Mouse (Mus musculus) spleen, adult 2 months (tissue): ENCODE results near the gene Vmn1r191. TPM values are rescaled to one million over a fixed set of nuclear protein-coding genes. Genes with fewer than 3 reads are reported as not detected.
"Not testable (repeated sequence)": the region's sequence is repeated elsewhere in the genome, so short reads cannot be mapped to it uniquely, and the experiment has no call there.

Experiments used
- DNase-seq, 2 experiments: peaks; one replicate each; pipeline versions ENCODE4 v3.0.0 to v3.0.0-alpha.2; 2012 to 2021; ENCODE audit warnings: low spot score in 2 of 2, low read depth in 1 of 2
- H3K27ac ChIP-seq: fragments of 200-500 bp; 2 replicates; pipeline ENCODE4 v1.5.1; 2012; ENCODE audit warnings: low read length, inconsistent platforms; ENCODE audit not compliant: insufficient read depth
- H3K27me3 ChIP-seq: fragments of 200-500 bp; 2 replicates; pipeline ENCODE4 v1.6.1; 2012; ENCODE audit warnings: mild to moderate bottlenecking, moderate library complexity, low read length, inconsistent platforms; ENCODE audit not compliant: control insufficient read depth, insufficient read depth
- H3K36me3 ChIP-seq: fragments of 200-500 bp; 2 replicates; pipeline ENCODE4 v1.6.1; 2012; ENCODE audit warnings: mild to moderate bottlenecking, low read length, inconsistent platforms; ENCODE audit not compliant: control insufficient read depth, insufficient read depth
- H3K4me1 ChIP-seq: fragments of 200-500 bp; 2 replicates; pipeline ENCODE4 v1.6.1; 2011; ENCODE audit warnings: inconsistent platforms; ENCODE audit not compliant: control insufficient read depth, insufficient read depth, insufficient read length
- H3K4me3 ChIP-seq: fragments of 200-500 bp; 2 replicates; pipeline ENCODE4 v1.5.1; 2011; ENCODE audit warnings: mild to moderate bottlenecking, inconsistent platforms; ENCODE audit not compliant: insufficient read depth, insufficient read length; ENCODE audit errors: extremely low read depth
- CTCF ChIP-seq: fragments of 200-500 bp; IDR thresholded peaks from 2 replicates; pipeline ENCODE4 v1.5.1; 2011; ENCODE audit warnings: mild to moderate bottlenecking, inconsistent platforms; ENCODE audit not compliant: insufficient read depth, insufficient read length, insufficient replicate concordance; ENCODE audit errors: extremely low read depth
- POLR2A ChIP-seq: fragments of 200-500 bp; IDR thresholded peaks from 2 replicates; pipeline ENCODE4 v1.6.1; 2011; ENCODE audit warnings: low read depth, low read length, inconsistent platforms
- WGBS: fragments of 180-500 bp; shearing (Covaris S2); methylation state at CpG from one replicate; pipeline ENCODE4 v1.1.7; 2018; 5-methylcytosine and 5-hydroxymethylcytosine counted together
- polyA plus RNA-seq: library from polyadenylated mRNA; depleted of rRNA; stranded (reverse); fragments of >200 nt; gene quantifications from 2 replicates; pipeline ENCODE4 v1.2.3, GENCODE M21; 2012; rRNA removed

Gene Vmn1r191
- polyA plus RNA-seq, result not detected in 2 replicates

- no peaks in the 10 kb centered on the region for H3K27me3 ChIP-seq
- WGBS, result 67% methylated on average over 1 of the region's 1 CpGs
- no peaks in the 10 kb centered on the region for H3K36me3 ChIP-seq
- DNase-seq, result no peak
- H3K4me1 ChIP-seq, result no peaks in the 10 kb centered on the region
- no peak for TF ChIP-seq CTCF
- no peak for TF ChIP-seq POLR2A
- H3K27ac ChIP-seq, result no peak within 1 kb of the TSS
- H3K4me3 ChIP-seq, result no peak within 1 kb of the TSS
These were observed at the start of gene Vmn1r191 for GRCm38 (mm10) chr13:22183869-22184268. Gene Vmn1r191 (minus strand): TSS chr13:22183969.

DNA sequence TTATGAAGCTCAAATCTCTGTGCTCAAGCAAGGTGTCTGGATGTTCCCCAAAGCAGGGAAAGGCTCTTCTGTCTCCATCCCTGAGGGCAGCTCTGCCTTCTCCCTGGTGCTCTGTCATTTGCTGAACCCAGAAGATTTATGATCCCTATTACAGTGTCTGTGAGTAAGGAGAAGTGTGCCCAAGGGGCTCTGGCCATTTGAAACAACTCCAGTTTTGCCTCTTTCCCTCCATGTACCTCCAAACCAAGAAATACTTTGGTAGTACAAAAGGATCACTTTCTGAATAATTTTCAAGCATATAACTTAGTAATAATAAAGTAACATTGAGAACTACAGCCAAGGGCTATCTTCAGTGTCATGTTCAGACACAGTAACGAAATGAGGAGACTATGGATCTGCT lies 39.3 kb upstream of the Vmn1r191 start, which contains the start of gene Vmn1r193:
Gene Vmn1r193 (minus strand): TSS at position 101 of the 400 bp plus-strand sequence.
- not testable (repeated sequence) for H3K36me3 ChIP-seq, DNase-seq, H3K4me1 ChIP-seq, H3K27ac ChIP-seq, H3K4me3 ChIP-seq, H3K27me3 ChIP-seq
- WGBS, result 73% methylated on average over 1 of the region's 1 CpGs

GRCm38 (mm10) chr13:22192756-22193155 lies 9.0 kb upstream of the Vmn1r191 start:
- not testable (repeated sequence) for H3K27me3 ChIP-seq, H3K4me3 ChIP-seq, H3K36me3 ChIP-seq, H3K27ac ChIP-seq, DNase-seq, H3K4me1 ChIP-seq
- WGBS, result 82% methylated on average over 3 of the region's 3 CpGs

GRCm38 (mm10) chr13:22191041-22191440 lies 7.3 kb upstream of the Vmn1r191 start, which contains the start of gene Vmn1r192:
Gene Vmn1r192 (minus strand): TSS chr13:22191141.
- H3K4me3 ChIP-seq, result no peak within 1 kb of the TSS
- no peak for DNase-seq
- TF ChIP-seq CTCF (no peak), POLR2A (no peak)
- no peaks in the 10 kb centered on the region for H3K27me3 ChIP-seq
- no peaks in the 10 kb centered on the region for H3K4me1 ChIP-seq
- no peak within 1 kb of the TSS for H3K27ac ChIP-seq
- no peaks in the 10 kb centered on the region for H3K36me3 ChIP-seq

GRCm38 (mm10) chr13:22190385-22190784 lies 6.6 kb upstream of the Vmn1r191 start:
- DNase-seq, result no peak
- no peaks in the 10 kb centered on the region for H3K4me1 ChIP-seq
- TF ChIP-seq POLR2A, result no peak
- TF ChIP-seq CTCF, result no peak
- no peak overlapping the region for H3K4me3 ChIP-seq
- WGBS, result 80% methylated on average over 2 of the region's 2 CpGs
- H3K27ac ChIP-seq, result no peak overlapping the region
- no peaks in the 10 kb centered on the region for H3K27me3 ChIP-seq
- H3K36me3 ChIP-seq, result no peaks in the 10 kb centered on the region

GRCm38 (mm10) chr13:22189313-22189712 lies 5.5 kb upstream of the Vmn1r191 start:
- 89% methylated on average over 2 of the region's 2 CpGs for WGBS
- no peaks in the 10 kb centered on the region for H3K4me1 ChIP-seq
- H3K27ac ChIP-seq, result no peak overlapping the region
- no peak for TF ChIP-seq POLR2A
- no peak for TF ChIP-seq CTCF
- DNase-seq, result no peak
- no peak overlapping the region for H3K4me3 ChIP-seq
- H3K36me3 ChIP-seq, result no peaks in the 10 kb centered on the region
- H3K27me3 ChIP-seq, result no peaks in the 10 kb centered on the region

- WGBS, result 91% methylated on average over 15 of the region's 15 CpGs
- H3K27ac ChIP-seq, result no peak overlapping the region
These were observed 15.4 kb downstream of the Vmn1r191 start for GRCm38 (mm10) chr13:22168416-22168815.

GRCm38 (mm10) chr13:22136495-22137293 lies 47.1 kb downstream of the Vmn1r191 start:
- H3K4me3 ChIP-seq, DNase-seq, H3K27me3 ChIP-seq, H3K36me3 ChIP-seq, H3K4me1 ChIP-seq, H3K27ac ChIP-seq: not testable (repeated sequence)
- WGBS, result 57% methylated on average over 5 of the region's 5 CpGs

More at GRCm38 (mm10) chr13:22168416-22168815, 15.4 kb downstream of the Vmn1r191 start:
- Histone ChIP-seq H3K27me3 (no peaks in the 10 kb centered on the region), H3K4me3 (no peak overlapping the region), H3K4me1 (no peaks in the 10 kb centered on the region), H3K36me3 (no peaks in the 10 kb centered on the region)
- TF ChIP-seq POLR2A (no peak), CTCF (no peak)
- no peak for DNase-seq
